Mouse (Mus musculus): ENCODE results near the gene Foxn3. TPM values are rescaled to one million over a fixed set of nuclear protein-coding genes. Genes with fewer than 3 reads are reported as not detected.

Foxn3 gene
- polyA plus RNA-seq, 1 experiment, result 61.5 TPM

- DNase-seq, result no peak
- Histone ChIP-seq H3K4me3 (replicated peaks; ENCODE audit: insufficient read depth, low read depth, low read length) (no peak overlapping the region), H3K27me3 (ENCODE audit: control insufficient read depth, insufficient read depth, low read length) (no peaks in the 10 kb centered on the region), H3K4me1 (ENCODE audit: control insufficient read depth, insufficient read depth, low read length) (peaks cover 37% of the 10 kb centered on the region), H3K27ac (ENCODE audit: insufficient read depth, low read length) (no peak overlapping the region)
- no peak for TF ChIP-seq CTCF (IDR thresholded peaks at IDR 0.05; ENCODE audit: borderline replicate concordance, insufficient read depth, low read depth, low read length)
- no peak for TF ChIP-seq POLR2A (IDR thresholded peaks at IDR 0.05; ENCODE audit: borderline replicate concordance, insufficient read depth, low read length)
- 82% methylated on average over 11 of the region's 11 CpGs for WGBS
Measured at GRCm38 (mm10) chr12:99262066-99262599, 301.2 kb downstream of the Foxn3 start.

GRCm38 (mm10) chr12:99260171-99260570, 303.2 kb downstream of the Foxn3 start:
- Histone ChIP-seq H3K27ac (ENCODE audit: insufficient read depth, low read length) (no peak overlapping the region), H3K4me3 (replicated peaks; ENCODE audit: insufficient read depth, low read depth, low read length) (no peak overlapping the region), H3K4me1 (ENCODE audit: control insufficient read depth, insufficient read depth, low read length) (peaks cover 24% of the 10 kb centered on the region), H3K27me3 (ENCODE audit: control insufficient read depth, insufficient read depth, low read length) (no peaks in the 10 kb centered on the region)
- DNase-seq, result no peak
- TF ChIP-seq CTCF (IDR thresholded peaks at IDR 0.05; ENCODE audit: borderline replicate concordance, insufficient read depth, low read depth, low read length) (no peak), POLR2A (IDR thresholded peaks at IDR 0.05; ENCODE audit: borderline replicate concordance, insufficient read depth, low read length) (no peak)
- 65% methylated on average over 10 of the region's 10 CpGs for WGBS

- H3K4me1 ChIP-seq (ENCODE audit: control insufficient read depth, insufficient read depth, low read length), result peaks cover 11% of the 10 kb centered on the region; the same call in 1 of the 2 replicates
- TF ChIP-seq POLR2A (IDR thresholded peaks at IDR 0.05; ENCODE audit: borderline replicate concordance, insufficient read depth, low read length) (no peak), CTCF (IDR thresholded peaks at IDR 0.05; ENCODE audit: borderline replicate concordance, insufficient read depth, low read depth, low read length) (no peak)
- no peak overlapping the region for H3K4me3 ChIP-seq (replicated peaks; ENCODE audit: insufficient read depth, low read depth, low read length)
- H3K27me3 ChIP-seq (ENCODE audit: control insufficient read depth, insufficient read depth, low read length), result no peaks in the 10 kb centered on the region
- H3K27ac ChIP-seq (ENCODE audit: insufficient read depth, low read length), result no peak overlapping the region
- DNase-seq, result no peak
- WGBS, result 68% methylated on average over 5 of the region's 5 CpGs
Measured at GRCm38 (mm10) chr12:99257570-99257969, 305.8 kb downstream of the Foxn3 start.

GRCm38 (mm10) chr12:99256997-99257396, 306.4 kb downstream of the Foxn3 start:
- Histone ChIP-seq H3K4me1 (ENCODE audit: control insufficient read depth, insufficient read depth, low read length) (peaks cover 11% of the 10 kb centered on the region; the same call in 1 of the 2 replicates), H3K4me3 (replicated peaks; ENCODE audit: insufficient read depth, low read depth, low read length) (no peak overlapping the region), H3K27me3 (ENCODE audit: control insufficient read depth, insufficient read depth, low read length) (no peaks in the 10 kb centered on the region), H3K27ac (ENCODE audit: insufficient read depth, low read length) (no peak overlapping the region)
- WGBS, result 46% methylated on average over 8 of the region's 8 CpGs
- no peak for DNase-seq
- TF ChIP-seq POLR2A (IDR thresholded peaks at IDR 0.05; ENCODE audit: borderline replicate concordance, insufficient read depth, low read length), result no peak
- TF ChIP-seq CTCF (IDR thresholded peaks at IDR 0.05; ENCODE audit: borderline replicate concordance, insufficient read depth, low read depth, low read length), result no peak

- 81% methylated on average over 5 of the region's 5 CpGs for whole genome bisulfite sequencing
- Histone ChIP-seq H3K27ac (ENCODE audit: insufficient read depth, low read length) (no peak overlapping the region), H3K27me3 (ENCODE audit: control insufficient read depth, insufficient read depth, low read length) (no peaks in the 10 kb centered on the region), H3K4me3 (replicated peaks; ENCODE audit: insufficient read depth, low read depth, low read length) (no peak overlapping the region), H3K4me1 (ENCODE audit: control insufficient read depth, insufficient read depth, low read length) (peaks cover 11% of the 10 kb centered on the region; the same call in 1 of the 2 replicates)
- no peak for TF ChIP-seq CTCF (IDR thresholded peaks at IDR 0.05; ENCODE audit: borderline replicate concordance, insufficient read depth, low read depth, low read length)
- no peak for TF ChIP-seq POLR2A (IDR thresholded peaks at IDR 0.05; ENCODE audit: borderline replicate concordance, insufficient read depth, low read length)
- no peak for DNase-seq
Measured at GRCm38 (mm10) chr12:99256463-99256862, 306.9 kb downstream of the Foxn3 start.

GRCm38 (mm10) chr12:99254436-99254835, 308.9 kb downstream of the Foxn3 start:
- no peak overlapping the region for H3K4me3 ChIP-seq (replicated peaks; ENCODE audit: insufficient read depth, low read depth, low read length)
- H3K27me3 ChIP-seq (ENCODE audit: control insufficient read depth, insufficient read depth, low read length), result no peaks in the 10 kb centered on the region
- TF ChIP-seq CTCF (IDR thresholded peaks at IDR 0.05; ENCODE audit: borderline replicate concordance, insufficient read depth, low read depth, low read length) (no peak), POLR2A (IDR thresholded peaks at IDR 0.05; ENCODE audit: borderline replicate concordance, insufficient read depth, low read length) (no peak)
- H3K27ac ChIP-seq (ENCODE audit: insufficient read depth, low read length), result no peak overlapping the region
- 74% methylated on average over 8 of the region's 8 CpGs for WGBS
- peaks cover 12% of the 10 kb centered on the region for H3K4me1 ChIP-seq (ENCODE audit: control insufficient read depth, insufficient read depth, low read length)
- no peak for DNase-seq

- 92% methylated on average over 10 of the region's 10 CpGs for WGBS
- H3K4me1 ChIP-seq (ENCODE audit: control insufficient read depth, insufficient read depth, low read length), result peaks cover 13% of the 10 kb centered on the region
- DNase-seq, result no peak
- no peak for TF ChIP-seq CTCF (IDR thresholded peaks at IDR 0.05; ENCODE audit: borderline replicate concordance, insufficient read depth, low read depth, low read length)
- no peak for TF ChIP-seq POLR2A (IDR thresholded peaks at IDR 0.05; ENCODE audit: borderline replicate concordance, insufficient read depth, low read length)
- H3K27me3 ChIP-seq (ENCODE audit: control insufficient read depth, insufficient read depth, low read length), result no peaks in the 10 kb centered on the region
- H3K27ac ChIP-seq (ENCODE audit: insufficient read depth, low read length), result no peak overlapping the region
- no peak overlapping the region for H3K4me3 ChIP-seq (replicated peaks; ENCODE audit: insufficient read depth, low read depth, low read length)
Measured at GRCm38 (mm10) chr12:99253562-99253961, 309.8 kb downstream of the Foxn3 start.

- peaks cover 43% of the 10 kb centered on the region for H3K4me1 ChIP-seq (ENCODE audit: control insufficient read depth, insufficient read depth, low read length)
Measured at GRCm38 (mm10) chr12:99248606-99249005, 314.8 kb downstream of the Foxn3 start.

More at GRCm38 (mm10) chr12:99248606-99249005, 314.8 kb downstream of the Foxn3 start:
- H3K27ac ChIP-seq (ENCODE audit: insufficient read depth, low read length), result peak overlapping the region; percentile 92
- H3K27me3 ChIP-seq (ENCODE audit: control insufficient read depth, insufficient read depth, low read length), result no peaks in the 10 kb centered on the region
- no peak for TF ChIP-seq POLR2A (IDR thresholded peaks at IDR 0.05; ENCODE audit: borderline replicate concordance, insufficient read depth, low read length)
- no peak for TF ChIP-seq CTCF (IDR thresholded peaks at IDR 0.05; ENCODE audit: borderline replicate concordance, insufficient read depth, low read depth, low read length)
- WGBS, result 63% methylated on average over 8 of the region's 8 CpGs
- DNase-seq, result no peak
- H3K4me3 ChIP-seq (replicated peaks; ENCODE audit: insufficient read depth, low read depth, low read length), result no peak overlapping the region

Measured in cerebellum, adult 2 months (tissue).